Mouse (Mus musculus): ENCODE measurements around the gene Tm7sf2.

- no peak for TF ChIP-seq CTCF (IDR thresholded peaks at IDR 0.05; ENCODE audit: extremely low read depth, insufficient read length, insufficient replicate concordance, low read depth, low read length)
- no peak for TF ChIP-seq POLR2A (IDR thresholded peaks at IDR 0.05; ENCODE audit: low read depth, low read length)
These were observed 19.3 kb downstream of the Tm7sf2 start for GRCm38 (mm10) chr19:6048681-6049410.
